Mouse (Mus musculus) layer of hippocampus, postnatal 14 days (tissue): ENCODE results near the gene Jun. TPM values are rescaled to one million over a fixed set of nuclear protein-coding genes. Genes with fewer than 3 reads are reported as not detected.
A peak's percentile ranks its signal among the peaks of the same experiment; 100 is the strongest.

ENCODE experiments used
- DNase-seq, 2 experiments: peaks; one replicate each; pipeline ENCODE4 v3.0.0; 2021 to 2022; ENCODE audit warnings: low spot score in 2 of 2, mixed read lengths in 1 of 2
- total RNA-seq, 2 experiments: library from RNA; stranded (reverse); gene quantifications; 2 replicates each; pipeline ENCODE4 v1.2.3; 2021

The Jun gene
- total RNA-seq, 2 experiments from 2014 or later = 70.6 to 72.1 TPM

DNA sequence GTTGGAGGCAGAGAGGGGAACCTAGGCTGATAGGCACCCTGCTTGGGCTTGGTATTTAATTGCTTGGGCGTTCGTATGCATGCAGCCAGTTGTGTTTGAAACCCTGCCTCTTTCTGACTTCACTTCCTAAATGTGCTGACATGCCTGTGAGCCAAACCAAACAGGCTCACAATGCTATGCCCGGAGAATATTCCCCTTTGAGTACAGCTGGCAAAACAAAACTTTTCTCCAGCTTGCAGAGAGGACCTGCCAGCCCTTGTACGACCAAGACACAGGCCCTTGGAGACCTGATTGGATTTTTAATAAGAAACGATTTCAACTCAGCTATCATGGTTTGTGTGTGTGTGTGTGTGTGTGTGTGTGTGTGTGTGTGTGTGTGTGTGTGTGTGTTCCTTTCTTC, 14.0 kb downstream of the Jun start:
- no peak for DNase-seq

DNA sequence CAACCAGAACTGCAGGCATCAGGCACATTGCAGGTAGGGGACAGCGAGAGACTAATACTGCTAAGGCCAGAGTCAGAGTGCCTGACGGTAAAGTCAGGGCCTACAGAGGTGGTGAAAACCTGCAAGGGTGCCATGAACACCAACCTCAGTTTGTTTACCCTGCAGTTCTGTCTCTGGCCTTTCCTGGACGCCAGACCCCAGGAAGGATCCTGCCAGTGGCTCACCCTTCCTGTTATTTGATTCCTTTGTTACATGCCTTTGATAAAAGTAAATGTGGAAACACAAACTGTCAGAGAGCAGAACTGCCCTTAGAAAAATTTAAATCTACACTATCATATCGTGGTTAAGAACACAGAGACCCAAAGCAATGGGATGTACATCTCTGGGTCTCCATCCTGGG, 20.9 kb downstream of the Jun start:
- DNase-seq = no peak

DNA sequence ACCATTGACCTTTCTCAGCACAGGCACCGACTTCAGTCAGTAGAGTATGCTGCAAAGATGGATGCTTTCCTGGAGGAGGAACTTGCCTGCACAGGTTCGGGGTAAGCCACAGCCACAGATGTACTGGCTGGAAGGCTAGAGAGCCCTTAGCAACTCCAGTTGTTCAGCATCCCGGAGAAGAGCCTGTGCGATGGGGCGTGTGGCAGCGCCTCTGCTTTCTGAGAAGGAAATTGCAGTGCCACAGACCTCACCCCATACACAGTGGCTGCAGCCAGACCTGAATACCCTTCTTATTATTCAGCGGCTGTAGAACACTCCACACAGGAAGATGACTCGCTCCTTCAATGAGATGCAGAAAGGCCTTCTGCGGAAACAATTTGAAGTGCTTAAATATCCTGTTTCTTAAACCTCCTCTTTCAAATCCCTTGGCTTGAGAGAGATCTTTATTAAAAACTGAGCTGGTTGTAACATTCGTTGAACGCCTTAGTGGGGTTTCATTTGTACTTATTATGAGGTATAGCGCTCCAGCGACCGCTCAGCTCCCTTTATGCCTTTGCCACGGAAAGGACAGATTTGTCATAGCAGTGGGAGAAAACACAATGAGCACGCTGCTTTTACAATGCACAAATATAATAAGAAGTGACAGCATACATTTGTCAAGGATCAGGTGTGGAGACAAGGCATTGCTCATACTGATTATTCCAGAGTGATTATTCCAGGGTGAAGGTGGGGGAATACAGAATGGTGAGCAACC, 26.0 kb downstream of the Jun start:
- DNase-seq = no peak

DNA sequence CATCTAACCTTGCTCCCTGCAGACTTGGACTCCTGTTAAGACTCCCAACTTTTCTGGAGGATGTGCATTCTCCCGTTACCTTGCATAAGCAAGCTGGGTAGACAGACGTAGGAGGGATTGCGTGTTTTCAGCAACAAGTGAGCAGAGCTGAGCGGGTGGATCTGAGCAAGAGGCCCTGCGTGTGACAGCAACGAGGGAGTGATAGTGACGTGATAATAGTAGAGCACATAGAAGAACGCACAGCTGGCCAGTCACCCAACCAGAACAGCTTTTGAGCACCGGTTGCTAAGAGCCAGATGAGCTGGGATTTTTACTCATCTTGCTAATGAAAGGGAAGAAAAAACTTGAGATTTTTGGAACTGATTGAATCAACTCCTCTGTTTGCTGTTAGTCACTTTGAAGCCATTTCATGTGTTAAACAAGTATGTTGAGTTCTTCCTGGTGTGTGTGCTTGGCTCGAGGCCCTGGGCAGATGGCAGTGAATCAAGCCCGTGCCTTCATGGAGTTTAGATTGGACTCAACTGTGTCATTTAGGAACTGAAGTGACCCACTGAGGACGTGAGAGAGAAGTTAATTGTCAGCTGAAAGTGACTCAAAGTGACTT, 28.6 kb downstream of the Jun start:
- peak in 1 of 2 experiments; percentile 24 for DNase-seq

DNA sequence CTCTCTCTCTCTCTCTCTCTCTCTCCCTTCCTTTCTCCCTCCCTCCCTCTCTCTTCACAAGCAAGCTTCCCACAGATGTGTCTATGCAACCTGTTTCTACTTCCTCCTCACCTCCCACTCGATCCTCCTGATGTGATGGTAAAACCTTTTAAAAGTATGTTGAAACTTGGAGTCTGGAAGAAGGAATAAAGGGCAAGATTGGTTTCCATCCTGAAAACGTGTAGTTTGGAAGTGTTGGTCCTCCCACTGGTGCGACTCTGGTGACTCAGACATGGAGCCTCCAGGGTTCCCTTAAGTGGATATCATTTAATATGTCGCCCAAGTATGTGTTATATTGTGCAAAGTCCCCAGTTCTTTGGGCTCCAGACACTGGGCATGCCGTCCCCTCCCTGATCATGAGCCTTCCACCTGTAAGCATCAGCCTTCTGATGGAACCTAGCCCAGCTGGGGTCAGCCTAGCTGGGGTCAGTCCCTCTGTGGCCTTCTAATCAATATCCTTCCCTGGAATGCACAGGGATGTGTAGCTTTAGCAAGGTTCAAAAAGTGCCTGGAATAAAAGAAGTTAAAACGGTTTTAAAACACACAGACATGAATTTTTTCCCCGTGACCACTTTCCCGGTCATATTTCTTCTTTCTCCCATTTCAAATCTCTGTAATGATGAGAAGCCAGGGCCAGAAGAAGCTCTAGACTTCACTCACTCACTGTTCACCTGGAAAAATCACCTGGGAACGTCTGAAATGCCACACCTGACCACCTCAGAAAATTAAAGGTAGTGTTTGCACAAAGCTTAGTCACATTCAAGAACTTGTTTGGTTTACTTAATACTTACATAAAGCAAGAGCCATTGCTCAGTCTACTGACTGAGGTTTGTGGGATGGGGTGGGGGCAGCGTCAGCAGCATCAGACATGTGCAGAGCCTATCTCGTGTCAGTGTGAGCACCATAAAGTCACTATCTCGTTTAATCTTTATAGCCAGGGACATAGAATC, 30.1 kb downstream of the Jun start:
- DNase-seq = no peak

DNA sequence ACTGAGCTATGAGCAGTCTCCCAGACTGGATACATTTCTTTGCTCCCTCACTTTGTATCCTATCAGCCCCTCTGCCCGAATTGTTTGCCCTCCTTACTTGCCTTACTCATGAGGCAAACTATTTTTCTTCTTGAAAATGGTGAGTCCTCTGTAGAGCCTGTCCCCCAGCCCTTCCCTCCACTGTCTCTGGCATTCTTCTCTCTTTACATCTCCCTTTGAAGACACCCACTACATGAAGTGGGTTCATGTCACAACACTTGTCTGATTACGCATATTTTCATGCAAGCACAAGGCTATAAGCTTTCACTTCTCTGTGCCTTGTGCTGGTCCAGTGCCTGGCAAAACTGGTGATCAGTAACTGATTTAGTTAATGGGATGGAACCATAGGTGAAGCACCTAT, 31.8 kb downstream of the Jun start:
- no peak for DNase-seq

DNA sequence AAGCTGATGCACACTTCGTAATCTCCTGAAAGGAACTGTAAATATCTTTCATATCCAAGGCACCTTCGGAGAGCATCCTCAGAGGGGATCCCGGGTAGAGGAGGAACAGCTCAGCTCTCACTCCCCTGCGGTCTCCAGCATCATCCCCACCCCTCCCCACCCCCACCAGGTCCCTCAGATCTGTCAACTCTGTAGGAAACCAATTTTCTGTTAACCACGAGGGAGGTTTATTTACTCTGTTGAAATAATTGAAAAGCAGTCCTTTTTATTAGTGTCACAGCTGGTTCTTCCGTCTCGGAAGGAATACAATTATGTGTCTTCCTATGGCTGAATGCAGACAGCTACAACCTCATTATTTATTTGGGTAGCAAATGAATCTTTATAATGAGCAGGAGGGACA, 33.8 kb downstream of the Jun start:
- DNase-seq = no peak

DNA sequence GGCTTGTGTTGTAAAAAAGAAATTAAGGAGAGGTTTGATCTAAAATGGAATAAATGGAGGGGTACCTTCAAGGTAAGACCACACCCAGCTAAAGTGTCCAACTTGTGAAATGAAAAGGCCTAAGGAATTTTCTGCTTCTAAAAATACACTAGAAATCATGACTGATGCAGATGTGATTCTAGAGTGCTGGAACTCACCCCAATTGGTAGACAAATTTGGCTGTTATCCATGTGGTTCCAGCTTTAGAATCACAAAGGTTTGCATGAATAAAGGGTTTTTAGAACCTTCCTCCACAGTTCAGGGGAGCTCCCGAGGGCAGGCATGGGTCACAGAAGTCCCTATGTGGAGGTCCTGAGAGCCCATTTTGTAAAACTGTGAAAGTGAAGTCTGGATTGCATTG, 39.3 kb downstream of the Jun start:
- DNase-seq = no peak

DNA sequence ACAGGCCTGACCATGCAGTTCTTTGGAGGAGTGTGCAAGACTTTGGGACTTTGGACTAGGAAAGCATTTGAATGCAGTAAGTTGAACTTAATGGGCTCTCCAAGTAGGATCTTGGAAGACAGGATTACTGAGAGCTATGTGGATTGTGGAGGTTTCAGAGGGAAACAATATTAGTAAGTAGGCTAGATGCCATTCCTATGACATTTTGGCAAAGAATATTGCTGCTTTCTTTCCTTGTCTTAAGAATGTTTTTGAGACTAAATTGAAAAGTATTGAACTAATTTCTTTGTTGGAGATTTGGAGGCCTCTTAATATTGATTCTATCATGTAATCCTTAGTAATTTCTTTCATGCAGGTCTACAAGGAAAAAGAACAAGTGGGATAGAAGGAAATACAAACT, 39.8 kb downstream of the Jun start:
- DNase-seq = no peak

DNA sequence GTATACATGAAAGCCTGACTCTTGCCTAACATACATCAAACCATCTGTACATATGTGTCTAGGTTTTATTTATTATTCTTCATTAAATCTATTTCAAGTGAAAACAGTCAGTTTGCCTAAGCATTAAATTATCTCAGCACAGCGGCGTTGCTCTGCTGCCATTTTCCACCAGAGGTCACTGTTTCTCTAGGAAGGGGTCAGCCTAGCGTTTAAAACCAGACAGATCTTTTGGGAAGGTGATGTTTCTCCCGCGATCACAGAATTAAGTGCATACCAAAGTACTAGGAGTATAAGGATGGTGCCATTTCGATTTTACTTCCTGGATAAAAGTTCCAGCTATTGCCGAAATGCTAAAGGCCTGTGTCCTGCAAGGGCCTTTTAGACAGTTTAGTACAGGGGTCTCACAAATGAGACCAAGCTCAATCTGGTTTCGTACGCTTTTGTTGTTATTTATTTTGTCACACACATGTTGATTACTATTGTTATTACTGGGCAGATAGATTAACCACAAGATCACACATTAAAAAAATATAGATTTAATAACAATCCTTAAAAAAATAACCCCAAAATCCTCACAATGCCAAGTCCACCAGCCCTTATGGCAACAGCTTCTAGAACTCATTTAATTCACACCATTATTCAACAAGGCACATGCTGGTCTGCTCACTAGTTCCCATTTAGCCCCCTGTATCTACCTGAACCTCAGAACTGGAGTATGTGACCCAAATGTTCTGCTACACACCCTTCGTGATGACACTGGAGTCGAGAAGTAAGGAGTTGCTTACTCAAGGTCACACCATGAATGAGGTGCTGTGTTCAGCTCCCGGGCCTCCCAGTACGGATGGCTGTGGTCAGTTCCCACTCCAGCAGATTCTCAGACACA, 43.6 kb downstream of the Jun start:
- DNase-seq = peak; percentile 82 to 86

DNA sequence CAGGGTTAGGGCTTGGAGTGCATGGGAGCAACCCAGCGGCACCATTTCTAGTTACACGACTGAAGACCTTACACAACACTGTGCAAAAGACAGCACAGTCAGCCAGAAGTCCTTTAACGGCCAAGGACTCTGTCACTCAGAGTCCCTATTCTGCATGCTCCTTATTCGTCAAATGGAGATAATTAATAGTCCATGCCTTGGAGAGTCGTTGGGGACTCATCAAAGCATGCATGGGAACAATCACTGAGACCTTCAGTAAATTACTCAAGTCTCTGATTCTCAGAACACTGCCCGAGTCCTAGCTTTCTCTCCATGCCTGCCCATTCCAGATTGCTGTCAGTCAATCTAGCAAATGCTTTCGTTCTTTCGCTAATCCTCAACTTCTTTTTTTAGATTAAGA, 44.3 kb downstream of the Jun start:
- peak in 1 of 2 experiments; percentile 13 for DNase-seq

DNA sequence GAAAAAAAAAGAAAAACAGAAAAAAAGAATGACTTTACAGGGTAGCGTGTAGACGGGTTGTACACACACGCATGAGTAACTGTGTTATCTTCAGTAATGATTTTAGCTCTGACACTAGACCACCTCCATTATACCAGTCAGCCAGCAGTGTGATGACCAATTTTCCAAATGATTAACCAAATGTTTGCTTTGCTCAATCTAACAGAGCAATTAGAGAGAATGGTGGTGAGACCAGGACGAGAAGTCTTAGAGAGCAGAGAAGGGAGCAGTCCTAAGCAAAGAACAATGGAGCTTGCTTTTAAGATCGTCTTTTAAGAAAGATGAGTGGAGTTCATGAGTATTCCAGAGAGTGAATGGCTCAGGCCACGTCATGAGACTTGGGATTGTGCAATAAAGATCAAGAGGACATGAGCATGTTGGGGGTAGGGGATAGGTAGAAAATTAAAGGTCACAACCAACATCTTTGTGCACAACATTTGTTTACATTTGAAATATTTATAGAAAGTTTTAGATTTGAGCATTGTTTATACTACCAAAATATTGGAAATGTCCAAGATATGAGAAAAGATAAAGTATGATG, 46.7 kb downstream of the Jun start:
- no peak for DNase-seq

DNA sequence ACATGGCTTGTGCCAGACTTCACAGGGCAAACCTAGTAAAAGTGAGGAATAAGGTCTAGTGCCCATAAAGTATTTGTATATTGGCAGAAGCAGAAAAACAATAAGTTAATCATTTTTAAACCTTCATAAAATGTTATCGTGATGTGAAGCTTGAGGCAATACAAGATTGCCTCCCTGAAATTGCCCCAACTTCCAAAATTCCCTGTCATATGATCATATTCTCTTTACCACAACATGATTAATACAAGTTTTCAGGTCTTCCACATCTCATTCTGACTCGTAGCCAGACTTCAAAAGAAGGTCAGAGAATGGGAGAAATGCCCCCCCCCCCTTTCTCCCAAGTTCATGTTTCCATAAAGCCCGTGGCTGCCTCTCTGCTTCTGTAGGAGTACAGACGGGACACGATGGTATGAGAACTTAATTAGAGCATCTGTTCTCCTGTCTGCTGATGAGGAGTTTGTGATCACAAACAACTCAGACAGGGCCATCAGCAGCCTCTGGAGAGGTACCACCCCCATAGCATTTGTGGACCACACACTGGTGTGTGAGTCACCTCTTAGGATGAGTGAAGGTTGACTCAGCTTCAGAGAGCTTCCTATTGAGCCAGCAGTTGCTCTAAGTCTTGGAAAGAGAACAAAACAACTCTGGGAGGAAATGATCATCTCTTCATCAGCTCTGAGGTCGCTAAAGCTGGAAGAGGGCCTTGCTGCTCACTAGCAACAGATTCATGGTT, 50.8 kb downstream of the Jun start:
- DNase-seq = no peak

DNA sequence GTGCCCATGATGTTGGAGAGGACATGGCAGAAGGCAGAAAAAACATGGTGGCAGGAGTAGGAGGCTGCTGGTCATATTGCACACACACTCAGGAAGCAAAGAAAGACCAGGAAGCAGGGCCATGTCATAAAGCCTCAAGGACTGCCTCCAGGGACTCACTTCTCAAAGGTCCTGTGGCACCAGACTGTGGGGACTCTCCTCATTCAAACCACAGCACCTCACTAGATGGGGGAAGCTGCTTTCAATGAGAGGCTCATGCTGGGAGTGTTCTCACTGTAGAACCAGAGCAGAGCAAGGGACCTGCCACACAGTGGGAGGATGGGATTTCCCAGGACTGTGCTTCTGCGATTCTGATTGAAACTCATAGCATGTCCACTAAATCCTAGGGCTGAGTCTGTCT, 51.9 kb downstream of the Jun start:
- no peak for DNase-seq

DNA sequence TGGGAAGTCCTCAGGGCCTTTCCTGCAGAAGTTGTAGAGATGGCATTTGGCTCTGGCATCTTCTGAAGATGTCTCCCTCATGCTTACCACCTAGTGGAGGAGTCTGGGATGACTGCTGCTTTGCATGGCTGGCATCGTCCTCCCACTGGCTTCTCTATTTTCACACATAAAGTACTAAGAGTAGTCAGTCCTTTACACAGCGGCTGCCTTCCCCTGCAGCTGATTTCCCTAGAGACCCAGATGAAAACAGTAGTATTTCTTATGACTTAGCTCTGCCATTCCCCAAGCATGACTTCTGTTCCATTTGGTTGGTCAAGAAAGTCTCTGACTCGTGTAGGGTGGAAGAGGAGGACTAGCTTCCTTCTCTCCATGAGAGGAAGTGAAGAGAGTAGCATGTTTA, 52.8 kb downstream of the Jun start:
- DNase-seq = no peak

Other genes starting within 250 kb of the Jun start
- gene Eqtn, start 123.4 kb downstream of the Jun start, total RNA-seq = under 1 TPM; 0.48 to 0.60 TPM
- 10 to 100 TPM; 30.0 to 33.9 TPM for gene Mysm1, start 73.1 kb downstream of the Jun start, total RNA-seq